Mouse (Mus musculus): ENCODE measurements around the gene 4931429L15Rik. TPM values are rescaled to one million over a fixed set of nuclear protein-coding genes. Genes with fewer than 3 reads are reported as not detected.

4931429L15Rik gene
- polyA plus RNA-seq, 1 experiment, result not detected

DNA sequence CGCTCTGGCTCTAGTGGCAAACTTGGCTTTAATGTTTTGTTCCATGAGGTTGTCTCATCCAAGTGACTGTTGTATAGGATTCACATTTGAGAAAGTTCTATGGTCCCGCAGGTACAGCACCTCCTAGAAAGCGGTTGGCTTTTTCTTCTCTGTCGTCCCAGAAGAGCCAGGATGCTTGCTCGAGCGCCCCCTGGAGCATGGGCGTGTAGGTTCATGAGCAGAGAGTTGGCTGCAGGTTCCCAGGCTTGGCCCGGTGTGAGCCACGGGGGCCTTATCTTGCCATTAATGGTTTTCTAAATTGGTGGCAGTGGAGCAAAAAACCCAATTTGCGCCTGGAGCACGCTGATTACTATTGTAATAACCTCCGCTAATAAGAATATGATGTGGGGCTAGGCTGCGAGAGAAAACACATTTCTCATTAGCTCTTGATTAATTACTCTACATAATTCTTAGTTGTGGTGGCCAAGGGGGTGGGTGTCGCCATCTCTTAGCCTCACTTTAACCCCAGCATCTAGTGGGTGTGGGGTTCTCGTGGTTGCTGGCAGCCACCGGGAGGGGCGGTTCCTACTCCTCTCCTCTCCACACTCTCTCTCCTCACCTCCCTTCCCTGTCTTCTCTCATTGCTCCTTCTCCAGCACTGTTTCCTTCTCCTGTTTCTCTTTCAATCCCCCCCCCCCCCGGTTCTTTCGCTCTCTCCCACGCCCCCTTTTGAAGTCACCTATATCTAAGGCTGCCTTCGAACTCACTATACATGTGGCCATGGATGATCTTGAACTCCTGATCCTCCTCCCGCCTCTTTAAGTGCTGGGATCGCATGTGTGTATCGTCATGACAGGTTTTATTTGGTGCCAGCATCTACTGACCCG, 8.2 kb upstream of the 4931429L15Rik start:
- TF ChIP-seq CTCF (IDR thresholded peaks at IDR 0.05; ENCODE audit: extremely low read depth, insufficient read length, insufficient replicate concordance, low read depth, low read length), result no peak; the same call in 1 of the 2 replicates
- no peak for TF ChIP-seq POLR2A (IDR thresholded peaks at IDR 0.05; ENCODE audit: low read depth, low read length)
- Histone ChIP-seq H3K36me3 (ENCODE audit: control insufficient read depth, insufficient read depth, low read length) (no peaks in the 10 kb centered on the region), H3K4me1 (ENCODE audit: control insufficient read depth, insufficient read depth, insufficient read length, low read length) (no peaks in the 10 kb centered on the region; the same call in 1 of the 2 replicates), H3K27me3 (ENCODE audit: control insufficient read depth, insufficient read depth, low read length) (0 out of 2 replicates have a peak, but pooled peaks cover 5% of the 10 kb centered on the region), H3K4me3 (ENCODE audit: low read depth, low read length) (no peak overlapping the region), H3K27ac (ENCODE audit: insufficient read depth, low read depth, low read length) (no peak overlapping the region)
- 75% methylated on average over 25 of the region's 25 CpGs for WGBS

DNA sequence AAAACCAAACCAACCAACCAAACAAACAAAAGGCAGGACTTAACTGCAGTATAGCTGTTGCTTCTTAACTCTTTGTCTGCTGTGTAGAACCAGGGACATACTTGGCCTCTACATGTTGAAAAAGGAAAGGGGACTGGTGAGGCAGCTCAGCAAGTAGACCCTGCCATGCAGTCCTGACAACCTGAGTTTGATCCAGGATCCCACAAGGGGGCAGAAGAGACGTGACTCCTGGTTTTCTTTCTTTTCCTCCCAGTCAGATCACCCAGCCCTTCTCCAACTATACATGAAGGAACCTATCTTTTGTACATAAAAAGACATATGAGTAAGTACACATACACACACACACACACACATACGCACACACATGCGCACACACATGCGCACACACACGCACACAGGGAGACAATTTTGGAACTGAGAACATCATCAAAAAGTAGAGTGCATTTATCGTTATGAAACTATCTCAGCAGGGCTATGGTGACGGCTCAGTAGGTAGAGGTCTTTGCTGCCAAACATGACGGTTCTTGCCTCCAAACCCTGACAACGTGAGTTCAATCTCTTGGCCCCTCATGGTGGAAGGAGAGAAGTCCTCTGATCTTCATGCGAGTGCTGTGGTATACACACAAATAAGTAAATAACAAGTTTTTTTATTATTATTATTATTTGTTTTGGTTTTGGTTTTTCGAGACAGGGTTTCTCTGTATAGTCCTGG, 7.1 kb upstream of the 4931429L15Rik start:
- Histone ChIP-seq H3K27ac (ENCODE audit: insufficient read depth, low read depth, low read length) (no peak overlapping the region), H3K36me3 (ENCODE audit: control insufficient read depth, insufficient read depth, low read length) (no peaks in the 10 kb centered on the region), H3K27me3 (ENCODE audit: control insufficient read depth, insufficient read depth, low read length) (0 out of 2 replicates have a peak, but pooled peaks cover 5% of the 10 kb centered on the region), H3K4me1 (ENCODE audit: control insufficient read depth, insufficient read depth, insufficient read length, low read length) (no peaks in the 10 kb centered on the region; the same call in 1 of the 2 replicates), H3K4me3 (ENCODE audit: low read depth, low read length) (no peak overlapping the region)
- TF ChIP-seq POLR2A (IDR thresholded peaks at IDR 0.05; ENCODE audit: low read depth, low read length) (no peak), CTCF (IDR thresholded peaks at IDR 0.05; ENCODE audit: extremely low read depth, insufficient read length, insufficient replicate concordance, low read depth, low read length) (no peak)
- WGBS, result 90% methylated on average over 11 of the region's 11 CpGs

GRCm38 (mm10) chr9:46320461-46320860, 675 bp upstream of the 4931429L15Rik start:
- Histone ChIP-seq H3K27ac (ENCODE audit: insufficient read depth, low read depth, low read length) (no peak overlapping the region), H3K4me3 (ENCODE audit: low read depth, low read length) (no peak overlapping the region), H3K36me3 (ENCODE audit: control insufficient read depth, insufficient read depth, low read length) (no peaks in the 10 kb centered on the region), H3K27me3 (ENCODE audit: control insufficient read depth, insufficient read depth, low read length) (no peaks in the 10 kb centered on the region), H3K4me1 (ENCODE audit: control insufficient read depth, insufficient read depth, insufficient read length, low read length) (no peaks in the 10 kb centered on the region)
- 84% methylated on average over 2 of the region's 2 CpGs for WGBS
- no peak for TF ChIP-seq CTCF (IDR thresholded peaks at IDR 0.05; ENCODE audit: extremely low read depth, insufficient read length, insufficient replicate concordance, low read depth, low read length)
- TF ChIP-seq POLR2A (IDR thresholded peaks at IDR 0.05; ENCODE audit: low read depth, low read length), result no peak

DNA sequence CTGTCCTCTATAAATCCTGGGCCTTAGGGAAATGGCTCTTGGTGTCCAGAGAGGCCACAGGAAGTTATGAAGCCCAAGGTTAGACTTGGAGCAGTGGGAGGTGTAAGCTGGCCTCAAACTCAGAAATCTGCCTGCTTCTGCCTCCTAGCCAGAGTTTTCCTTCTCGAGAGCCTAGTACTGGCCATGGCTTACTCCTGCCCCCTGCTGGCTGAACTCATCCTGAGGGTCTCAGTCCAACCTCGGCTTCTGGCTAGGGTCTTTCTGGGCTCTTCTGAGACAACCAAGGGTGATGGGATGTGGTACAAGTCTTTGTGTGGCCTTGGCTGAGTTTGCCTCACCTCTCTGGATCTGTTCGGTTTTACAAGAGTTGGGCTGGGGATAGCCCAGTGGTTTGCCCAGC, 1.8 kb downstream of the 4931429L15Rik start:
- TF ChIP-seq POLR2A (IDR thresholded peaks at IDR 0.05; ENCODE audit: low read depth, low read length) (no peak), CTCF (IDR thresholded peaks at IDR 0.05; ENCODE audit: extremely low read depth, insufficient read length, insufficient replicate concordance, low read depth, low read length) (no peak)
- H3K4me3 ChIP-seq (ENCODE audit: low read depth, low read length), result no peak overlapping the region
- H3K27ac ChIP-seq (ENCODE audit: insufficient read depth, low read depth, low read length), result no peak overlapping the region
- no peaks in the 10 kb centered on the region for H3K36me3 ChIP-seq (ENCODE audit: control insufficient read depth, insufficient read depth, low read length)
- 85% methylated on average over 3 of the region's 3 CpGs for WGBS
- H3K27me3 ChIP-seq (ENCODE audit: control insufficient read depth, insufficient read depth, low read length), result no peaks in the 10 kb centered on the region
- no peaks in the 10 kb centered on the region for H3K4me1 ChIP-seq (ENCODE audit: control insufficient read depth, insufficient read depth, insufficient read length, low read length)

GRCm38 (mm10) chr9:46316909-46317308, 2.9 kb downstream of the 4931429L15Rik start:
- no peak overlapping the region for H3K4me3 ChIP-seq (ENCODE audit: low read depth, low read length)
- H3K4me1 ChIP-seq (ENCODE audit: control insufficient read depth, insufficient read depth, insufficient read length, low read length), result no peaks in the 10 kb centered on the region
- H3K27me3 ChIP-seq (ENCODE audit: control insufficient read depth, insufficient read depth, low read length), result no peaks in the 10 kb centered on the region
- WGBS, result 79% methylated on average over 8 of the region's 8 CpGs
- H3K27ac ChIP-seq (ENCODE audit: insufficient read depth, low read depth, low read length), result no peak overlapping the region
- H3K36me3 ChIP-seq (ENCODE audit: control insufficient read depth, insufficient read depth, low read length), result no peaks in the 10 kb centered on the region
- no peak for TF ChIP-seq CTCF (IDR thresholded peaks at IDR 0.05; ENCODE audit: extremely low read depth, insufficient read length, insufficient replicate concordance, low read depth, low read length)
- no peak for TF ChIP-seq POLR2A (IDR thresholded peaks at IDR 0.05; ENCODE audit: low read depth, low read length)

DNA sequence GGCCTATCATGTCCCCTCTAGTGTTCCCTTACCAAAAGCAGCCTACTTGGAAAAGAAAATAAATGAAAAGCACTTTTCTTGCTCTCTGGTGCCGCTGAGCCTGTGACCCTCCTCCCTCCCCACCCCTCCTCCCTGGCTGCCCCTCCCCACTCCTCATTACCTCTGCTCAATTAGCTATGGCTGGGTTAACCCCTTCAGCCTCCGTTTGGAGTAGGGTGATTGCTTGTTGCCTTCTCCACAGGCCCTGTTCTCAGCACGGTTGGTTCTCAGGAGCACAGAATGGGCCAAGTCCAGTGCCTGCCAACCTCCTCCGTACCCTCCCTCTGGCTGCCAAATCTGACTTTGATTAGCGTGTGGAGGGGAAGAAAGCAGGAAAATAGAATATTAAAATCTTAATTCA, 3.4 kb downstream of the 4931429L15Rik start:
- H3K36me3 ChIP-seq (ENCODE audit: control insufficient read depth, insufficient read depth, low read length), result no peaks in the 10 kb centered on the region
- H3K27ac ChIP-seq (ENCODE audit: insufficient read depth, low read depth, low read length), result no peak overlapping the region
- TF ChIP-seq POLR2A (IDR thresholded peaks at IDR 0.05; ENCODE audit: low read depth, low read length), result no peak
- TF ChIP-seq CTCF (IDR thresholded peaks at IDR 0.05; ENCODE audit: extremely low read depth, insufficient read length, insufficient replicate concordance, low read depth, low read length), result no peak
- H3K4me3 ChIP-seq (ENCODE audit: low read depth, low read length), result no peak overlapping the region
- H3K4me1 ChIP-seq (ENCODE audit: control insufficient read depth, insufficient read depth, insufficient read length, low read length), result no peaks in the 10 kb centered on the region
- H3K27me3 ChIP-seq (ENCODE audit: control insufficient read depth, insufficient read depth, low read length), result no peaks in the 10 kb centered on the region
- WGBS, result 40% methylated on average over 5 of the region's 5 CpGs

DNA sequence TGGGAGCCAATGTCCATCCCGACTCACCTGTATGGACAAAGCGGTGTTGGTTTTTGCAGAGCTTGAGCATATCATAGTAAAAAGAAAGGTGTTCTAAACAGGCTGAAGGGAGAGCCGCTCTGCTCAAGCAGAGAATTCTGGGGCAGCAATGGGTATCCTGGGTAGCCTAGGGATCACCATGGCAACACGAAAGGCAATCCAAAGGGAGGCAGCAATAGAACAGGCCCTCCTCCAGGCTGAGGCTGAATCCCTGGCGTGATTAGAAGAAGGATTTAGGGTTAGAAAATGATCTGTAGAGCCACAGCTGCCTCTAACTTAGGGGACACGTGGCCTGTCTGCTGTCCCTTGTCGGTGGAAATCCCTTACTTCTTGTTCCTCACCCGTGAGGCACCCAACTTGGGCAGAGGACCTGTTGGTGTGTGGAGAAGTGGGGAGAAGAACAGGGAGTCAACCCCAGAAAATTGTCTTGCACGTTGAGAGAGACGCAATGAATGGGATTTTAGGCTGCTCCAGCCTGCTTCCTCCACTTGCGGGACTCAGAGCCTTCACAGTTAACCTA, 3.9 kb downstream of the 4931429L15Rik start:
- TF ChIP-seq POLR2A (IDR thresholded peaks at IDR 0.05; ENCODE audit: low read depth, low read length), result no peak
- TF ChIP-seq CTCF (IDR thresholded peaks at IDR 0.05; ENCODE audit: extremely low read depth, insufficient read length, insufficient replicate concordance, low read depth, low read length), result no peak
- 65% methylated on average over 11 of the region's 11 CpGs for WGBS
- Histone ChIP-seq H3K4me3 (ENCODE audit: low read depth, low read length) (no peak overlapping the region), H3K4me1 (ENCODE audit: control insufficient read depth, insufficient read depth, insufficient read length, low read length) (no peaks in the 10 kb centered on the region), H3K27me3 (ENCODE audit: control insufficient read depth, insufficient read depth, low read length) (no peaks in the 10 kb centered on the region), H3K36me3 (ENCODE audit: control insufficient read depth, insufficient read depth, low read length) (no peaks in the 10 kb centered on the region), H3K27ac (ENCODE audit: insufficient read depth, low read depth, low read length) (no peak overlapping the region)
